Mouse (Mus musculus): ENCODE measurements at regions not wholly inside any gene's neighbourhood (a gene's known extent, or its start where the extent isn't known, plus 50 kb on each side); places are given as distances from the start of the nearest gene placed in this dataset.
A peak's percentile ranks its signal among the peaks of the same experiment; 100 is the strongest.

GRCm38 (mm10) chr16:62681880-62682279, 104.7 kb downstream of the Nsun3 start:
- no peak overlapping the region for H3K9ac ChIP-seq (replicated peaks; ENCODE audit: low read depth, low read length)
- no peaks in the 10 kb centered on the region for H3K9me3 ChIP-seq (ENCODE audit: control insufficient read depth, low read length)
- no peak overlapping the region for H3K4me3 ChIP-seq (ENCODE audit: low read depth, low read length)
- no peaks in the 10 kb centered on the region for H3K36me3 ChIP-seq (ENCODE audit: control insufficient read depth, insufficient read depth, low read length)
- no peak overlapping the region for H3K4me2 ChIP-seq (ENCODE audit: low read depth, low read length)
- no peak for ATAC-seq (ENCODE audit: low read depth)
- no peaks in the 10 kb centered on the region for H3K27me3 ChIP-seq (ENCODE audit: control insufficient read depth, insufficient read depth, low read length)
- no peak overlapping the region for H3K27ac ChIP-seq (ENCODE audit: low read depth, low read length)
- H3K4me1 ChIP-seq (ENCODE audit: control insufficient read depth, insufficient read depth, low read length), result no peaks in the 10 kb centered on the region
- 82% methylated on average over 5 of the region's 5 CpGs for WGBS

GRCm38 (mm10) chr16:62676815-62677214, 109.8 kb downstream of the Nsun3 start:
- Histone ChIP-seq H3K4me3 (ENCODE audit: low read depth, low read length) (no peak overlapping the region), H3K9me3 (ENCODE audit: control insufficient read depth, low read length) (no peaks in the 10 kb centered on the region), H3K36me3 (ENCODE audit: control insufficient read depth, insufficient read depth, low read length) (no peaks in the 10 kb centered on the region), H3K4me1 (ENCODE audit: control insufficient read depth, insufficient read depth, low read length) (no peaks in the 10 kb centered on the region), H3K9ac (replicated peaks; ENCODE audit: low read depth, low read length) (no peak overlapping the region), H3K27ac (ENCODE audit: low read depth, low read length) (no peak overlapping the region), H3K27me3 (ENCODE audit: control insufficient read depth, insufficient read depth, low read length) (no peaks in the 10 kb centered on the region), H3K4me2 (ENCODE audit: low read depth, low read length) (no peak overlapping the region)
- 68% methylated on average over 6 of the region's 6 CpGs for WGBS
- no peak; the same call in 1 of the 2 replicates for ATAC-seq (ENCODE audit: low read depth)

- no peaks in the 10 kb centered on the region for H3K27me3 ChIP-seq (ENCODE audit: control insufficient read depth, insufficient read depth, low read length)
- 76% methylated on average over 2 of the region's 2 CpGs for WGBS
- H3K27ac ChIP-seq (ENCODE audit: low read depth, low read length), result no peak overlapping the region
- H3K9me3 ChIP-seq (ENCODE audit: control insufficient read depth, low read length), result no peaks in the 10 kb centered on the region
- H3K36me3 ChIP-seq (ENCODE audit: control insufficient read depth, insufficient read depth, low read length), result no peaks in the 10 kb centered on the region
- no peak overlapping the region for H3K4me3 ChIP-seq (ENCODE audit: low read depth, low read length)
- no peak overlapping the region for H3K4me2 ChIP-seq (ENCODE audit: low read depth, low read length)
- H3K9ac ChIP-seq (replicated peaks; ENCODE audit: low read depth, low read length), result no peak overlapping the region
- no peaks in the 10 kb centered on the region for H3K4me1 ChIP-seq (ENCODE audit: control insufficient read depth, insufficient read depth, low read length)
- ATAC-seq (ENCODE audit: low read depth), result peak; percentile 48; the same call in 1 of the 2 replicates
Measured at GRCm38 (mm10) chr16:62657383-62657782, 129.2 kb downstream of the Nsun3 start.

- no peak overlapping the region for H3K4me3 ChIP-seq (ENCODE audit: low read depth, low read length)
- H3K4me1 ChIP-seq (ENCODE audit: control insufficient read depth, insufficient read depth, low read length), result no peaks in the 10 kb centered on the region
- no peak overlapping the region for H3K9ac ChIP-seq (replicated peaks; ENCODE audit: low read depth, low read length)
- H3K27me3 ChIP-seq (ENCODE audit: control insufficient read depth, insufficient read depth, low read length), result no peaks in the 10 kb centered on the region
- no peaks in the 10 kb centered on the region for H3K9me3 ChIP-seq (ENCODE audit: control insufficient read depth, low read length)
- 90% methylated on average over 1 of the region's 1 CpGs for WGBS
- H3K4me2 ChIP-seq (ENCODE audit: low read depth, low read length), result no peak overlapping the region
- ATAC-seq (ENCODE audit: low read depth), result no peak
- no peak overlapping the region for H3K27ac ChIP-seq (ENCODE audit: low read depth, low read length)
- H3K36me3 ChIP-seq (ENCODE audit: control insufficient read depth, insufficient read depth, low read length), result no peaks in the 10 kb centered on the region
Measured at GRCm38 (mm10) chr16:62654436-62654835, 132.2 kb downstream of the Nsun3 start.

GRCm38 (mm10) chr16:62653817-62654216, 132.8 kb downstream of the Nsun3 start:
- Histone ChIP-seq H3K36me3 (ENCODE audit: control insufficient read depth, insufficient read depth, low read length) (no peaks in the 10 kb centered on the region), H3K27ac (ENCODE audit: low read depth, low read length) (no peak overlapping the region), H3K9me3 (ENCODE audit: control insufficient read depth, low read length) (no peaks in the 10 kb centered on the region), H3K4me2 (ENCODE audit: low read depth, low read length) (no peak overlapping the region), H3K4me1 (ENCODE audit: control insufficient read depth, insufficient read depth, low read length) (no peaks in the 10 kb centered on the region), H3K9ac (replicated peaks; ENCODE audit: low read depth, low read length) (no peak overlapping the region), H3K4me3 (ENCODE audit: low read depth, low read length) (no peak overlapping the region), H3K27me3 (ENCODE audit: control insufficient read depth, insufficient read depth, low read length) (no peaks in the 10 kb centered on the region)
- peak; percentile 61; the same call in 1 of the 2 replicates for ATAC-seq (ENCODE audit: low read depth)
- WGBS, result 31% methylated on average over 8 of the region's 8 CpGs

GRCm38 (mm10) chr16:62652769-62653465, 133.7 kb downstream of the Nsun3 start:
- Histone ChIP-seq H3K4me3 (ENCODE audit: low read depth, low read length) (no peak overlapping the region), H3K4me1 (ENCODE audit: control insufficient read depth, insufficient read depth, low read length) (no peaks in the 10 kb centered on the region), H3K27ac (ENCODE audit: low read depth, low read length) (no peak overlapping the region), H3K9me3 (ENCODE audit: control insufficient read depth, low read length) (no peaks in the 10 kb centered on the region), H3K27me3 (ENCODE audit: control insufficient read depth, insufficient read depth, low read length) (no peaks in the 10 kb centered on the region), H3K4me2 (ENCODE audit: low read depth, low read length) (no peak overlapping the region), H3K36me3 (ENCODE audit: control insufficient read depth, insufficient read depth, low read length) (no peaks in the 10 kb centered on the region), H3K9ac (replicated peaks; ENCODE audit: low read depth, low read length) (no peak overlapping the region)
- ATAC-seq (ENCODE audit: low read depth), result no peak
- 73% methylated on average over 5 of the region's 6 CpGs for WGBS

GRCm38 (mm10) chr16:62650856-62651255, 135.8 kb downstream of the Nsun3 start:
- no peak for ATAC-seq (ENCODE audit: low read depth)
- WGBS, result 90% methylated on average over 7 of the region's 7 CpGs
- Histone ChIP-seq H3K4me3 (ENCODE audit: low read depth, low read length) (no peak overlapping the region), H3K9ac (replicated peaks; ENCODE audit: low read depth, low read length) (no peak overlapping the region), H3K4me1 (ENCODE audit: control insufficient read depth, insufficient read depth, low read length) (no peaks in the 10 kb centered on the region), H3K36me3 (ENCODE audit: control insufficient read depth, insufficient read depth, low read length) (no peaks in the 10 kb centered on the region), H3K9me3 (ENCODE audit: control insufficient read depth, low read length) (no peaks in the 10 kb centered on the region), H3K4me2 (ENCODE audit: low read depth, low read length) (no peak overlapping the region), H3K27me3 (ENCODE audit: control insufficient read depth, insufficient read depth, low read length) (no peaks in the 10 kb centered on the region), H3K27ac (ENCODE audit: low read depth, low read length) (no peak overlapping the region)

GRCm38 (mm10) chr16:62648326-62648725, 138.3 kb downstream of the Nsun3 start:
- ATAC-seq (ENCODE audit: low read depth), result no peak
- no peak overlapping the region for H3K27ac ChIP-seq (ENCODE audit: low read depth, low read length)
- no peaks in the 10 kb centered on the region for H3K9me3 ChIP-seq (ENCODE audit: control insufficient read depth, low read length)
- no peak overlapping the region for H3K9ac ChIP-seq (replicated peaks; ENCODE audit: low read depth, low read length)
- H3K4me2 ChIP-seq (ENCODE audit: low read depth, low read length), result no peak overlapping the region
- H3K36me3 ChIP-seq (ENCODE audit: control insufficient read depth, insufficient read depth, low read length), result no peaks in the 10 kb centered on the region
- H3K4me1 ChIP-seq (ENCODE audit: control insufficient read depth, insufficient read depth, low read length), result no peaks in the 10 kb centered on the region
- H3K4me3 ChIP-seq (ENCODE audit: low read depth, low read length), result no peak overlapping the region
- WGBS, result 39% methylated on average over 8 of the region's 8 CpGs
- H3K27me3 ChIP-seq (ENCODE audit: control insufficient read depth, insufficient read depth, low read length), result no peaks in the 10 kb centered on the region

GRCm38 (mm10) chr16:62646113-62646512, 140.5 kb downstream of the Nsun3 start:
- Histone ChIP-seq H3K36me3 (ENCODE audit: control insufficient read depth, insufficient read depth, low read length) (no peaks in the 10 kb centered on the region), H3K4me1 (ENCODE audit: control insufficient read depth, insufficient read depth, low read length) (no peaks in the 10 kb centered on the region), H3K4me3 (ENCODE audit: low read depth, low read length) (no peak overlapping the region), H3K27ac (ENCODE audit: low read depth, low read length) (no peak overlapping the region), H3K9ac (replicated peaks; ENCODE audit: low read depth, low read length) (no peak overlapping the region), H3K27me3 (ENCODE audit: control insufficient read depth, insufficient read depth, low read length) (no peaks in the 10 kb centered on the region), H3K9me3 (ENCODE audit: control insufficient read depth, low read length) (no peaks in the 10 kb centered on the region), H3K4me2 (ENCODE audit: low read depth, low read length) (no peak overlapping the region)
- WGBS, result 83% methylated on average over 1 of the region's 1 CpGs
- ATAC-seq (ENCODE audit: low read depth), result peak; percentile 58
